Comparison of ENCODE assay signal across 8 mouse cellular contexts in genomic region chr3:122293954-122294850, GRCm38 (mm10). TPM values are rescaled to one million over a fixed set of nuclear protein-coding genes. Genes with fewer than 3 reads are reported as not detected.
DNase-seq lines count a peak whose midpoint lies in the region; ATAC-seq lines count a peak whose summit lies in the region.

Gene Bcar3, plus strand, starts transcription at chr3:122294136.

- peak within 1 kb of the TSS; percentile 90 for H3K4me3 ChIP-seq in forebrain, embryonic 10.5 days
- peak within 1 kb of the TSS; percentile 89 to 98 for H3K4me3 ChIP-seq in heart, embryonic 14.5 days (ENCODE audit: control insufficient read depth in 1 of 2, insufficient read depth in 1 of 2, low read depth in 1 of 2, low read length in 2 of 2)
- peak within 1 kb of the TSS; percentile 77 for H3K4me3 ChIP-seq in liver, embryonic 11.5 days (ENCODE audit: low read depth, low read length)

- H3K4me2 ChIP-seq in heart, embryonic 14.5 days (ENCODE audit: low read length): peak within 1 kb of the TSS; percentile 83
- H3K4me2 ChIP-seq in liver, embryonic 11.5 days: peak within 1 kb of the TSS; percentile 81

- WGBS in forebrain, embryonic 10.5 days: 6% methylated on average over 37 of the region's 37 CpGs
- WGBS in heart, embryonic 14.5 days: 8% methylated on average over 37 of the region's 37 CpGs
- 10% methylated on average over 37 of the region's 37 CpGs for WGBS in liver, embryonic 11.5 days

- 0 out of 2 replicates have a peak, but pooled peaks cover 3% of the 10 kb centered on the region for H3K27me3 ChIP-seq in forebrain, embryonic 10.5 days (ENCODE audit: poor library complexity, severe bottlenecking)
- H3K27me3 ChIP-seq in heart, embryonic 14.5 days (ENCODE audit: control insufficient read depth, insufficient read depth, low read length): no peaks in the 10 kb centered on the region
- H3K27me3 ChIP-seq in liver, embryonic 11.5 days (replicated peaks; ENCODE audit: control insufficient read depth, insufficient read depth, low read length): no peaks in the 10 kb centered on the region
- no peaks in the 10 kb centered on the region for H3K27me3 ChIP-seq in splenic B cell, adult 2 months (ENCODE audit: control insufficient read depth, insufficient read depth, low read length, poor library complexity, severe bottlenecking)

- H3K27ac ChIP-seq in forebrain, embryonic 10.5 days: peak within 1 kb of the TSS; percentile 97
- H3K27ac ChIP-seq in heart, embryonic 14.5 days (replicated peaks in 1 of 2; ENCODE audit: control insufficient read depth in 1 of 2, insufficient read depth in 1 of 2, low read depth in 2 of 2, low read length in 2 of 2): peak within 1 kb of the TSS; percentile 92 to 94
- H3K27ac ChIP-seq in liver, embryonic 11.5 days (ENCODE audit: low read depth, low read length): peak within 1 kb of the TSS; percentile 33

- H3K4me1 ChIP-seq in forebrain, embryonic 10.5 days: peaks cover 56% of the 10 kb centered on the region
- peaks cover 11 to 14% of the 10 kb centered on the region in 2 experiments; a peak in 2 of 4 replicates for H3K4me1 ChIP-seq in heart, embryonic 14.5 days (ENCODE audit: control insufficient read depth in 2 of 2, insufficient read depth in 2 of 2, low read length in 2 of 2)
- peaks cover 10% of the 10 kb centered on the region for H3K4me1 ChIP-seq in liver, embryonic 11.5 days (replicated peaks; ENCODE audit: control insufficient read depth, insufficient read depth, low read length)

- peak; percentile 93 for DNase-seq in brain, embryonic 18.5 days (ENCODE audit: low read depth, low spot score)
- peak; percentile 95 for DNase-seq in forebrain, embryonic 10.5 days (ENCODE audit: extremely low spot score, low spot score)
- DNase-seq in kidney, postnatal 10 days: peak; percentile 95
- DNase-seq in liver, embryonic 11.5 days (ENCODE audit: low spot score): peak; percentile 81
- peak; percentile 94 for DNase-seq in naive thymus-derived CD4-positive, alpha-beta T cell, adult 2 months (ENCODE audit: low read depth)
- peak; percentile 93 for DNase-seq in splenic B cell, adult 2 months (ENCODE audit: low read depth, low spot score)

- ATAC-seq in CD4-positive, CD25-positive, alpha-beta regulatory T cell, adult 4 months: peak; percentile 78
- peak; percentile 64 for ATAC-seq in heart, embryonic 14.5 days (ENCODE audit: insufficient number of reproducible peaks, insufficient read depth, low FRiP score, low read depth)
- ATAC-seq in liver, embryonic 11.5 days (replicated peaks; ENCODE audit: low FRiP score): peak; percentile 65

- no peaks in the 10 kb centered on the region for H3K36me3 ChIP-seq in forebrain, embryonic 10.5 days (replicated peaks)
- no peaks in the 10 kb centered on the region for H3K36me3 ChIP-seq in heart, embryonic 14.5 days (ENCODE audit: control insufficient read depth, insufficient read depth, low read length)
- H3K36me3 ChIP-seq in liver, embryonic 11.5 days (ENCODE audit: control insufficient read depth, insufficient read depth, low read length): no peaks in the 10 kb centered on the region
- H3K36me3 ChIP-seq in splenic B cell, adult 2 months (ENCODE audit: control insufficient read depth, insufficient read depth, low read length, poor library complexity, severe bottlenecking): no peaks in the 10 kb centered on the region

- peak within 1 kb of the TSS; percentile 91 for H3K9ac ChIP-seq in heart, embryonic 14.5 days (ENCODE audit: low read length)
- H3K9ac ChIP-seq in liver, embryonic 11.5 days (ENCODE audit: low read depth, low read length): peak within 1 kb of the TSS; percentile 82

- no peaks in the 10 kb centered on the region for H3K9me3 ChIP-seq in forebrain, embryonic 10.5 days
- H3K9me3 ChIP-seq in heart, embryonic 14.5 days (ENCODE audit: control insufficient read depth, low read length): no peaks in the 10 kb centered on the region
- H3K9me3 ChIP-seq in liver, embryonic 11.5 days (ENCODE audit: control insufficient read depth, low read length): no peaks in the 10 kb centered on the region

RNA-seq across cellular contexts. Expression of gene Bcar3, which starts in this region (rescaled TPM):
- polyA plus RNA-seq in CD4-positive, CD25-positive, alpha-beta regulatory T cell, adult 4 months (2017; shearing (Covaris generic)): 1 to 10 TPM in 1 of 2 experiments, not detected in 1; 1.4 TPM
- 15.7 and 16.2 TPM in 2 replicates for polyA plus RNA-seq in forebrain, embryonic 10.5 days (2016; fragmentation: Nextera tagmentation; extraction: Ambion mirVana)
- polyA plus RNA-seq in heart, embryonic 14.5 days (2014; fragmentation: Nextera tagmentation; extraction: Ambion mirVana): 2.7 and 2.8 TPM in 2 replicates
- 10.1 and 12.2 TPM in 2 replicates for polyA plus RNA-seq in liver, embryonic 11.5 days (2014; fragmentation: Nextera tagmentation; extraction: Ambion mirVana)

Comparison
In these comparisons a context has a peak if more than half of its experiments do, and no peak if none do; other contexts are left out.
1. Peak in every context shown above with its lines: DNase-seq, ATAC-seq, H3K4me3 ChIP-seq and H3K27ac ChIP-seq.
2. H3K27ac ChIP-seq: peak in every context shown above with its lines; median percentile 97 in forebrain, embryonic 10.5 days; 93 in heart, embryonic 14.5 days; 33 in liver, embryonic 11.5 days.